Mouse (Mus musculus): Measurements from ENCODE around the gene H1fnt. TPM values are rescaled to one million over a fixed set of nuclear protein-coding genes. Genes with fewer than 3 reads are reported as not detected.

The H1fnt gene
- polyA plus RNA-seq, 1 experiment, result 0.22 TPM

DNA sequence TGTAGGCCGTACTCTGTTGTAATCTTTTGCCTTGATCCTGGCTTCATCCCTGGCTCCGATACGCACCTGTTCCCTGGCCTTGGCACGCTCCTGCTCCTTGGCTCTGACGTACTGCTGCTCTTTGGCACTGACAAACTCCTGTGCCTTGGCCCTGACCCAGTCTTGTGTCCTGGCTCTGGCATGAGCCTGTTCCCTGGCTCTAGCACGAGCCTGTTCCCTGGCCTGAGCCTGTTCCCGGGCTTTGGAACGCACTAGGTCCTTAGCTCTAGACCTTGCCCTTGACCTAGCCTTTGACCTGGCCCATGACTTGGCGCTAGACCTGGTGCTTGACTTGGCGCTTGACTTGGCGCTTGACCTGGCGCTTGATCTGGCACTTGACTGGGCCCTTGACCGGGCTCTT lies 822 bp downstream of the H1fnt start:
- TF ChIP-seq CTCF (IDR thresholded peaks at IDR 0.05; ENCODE audit: borderline replicate concordance, control insufficient read depth, extremely low read depth, insufficient read depth, low read length, poor library complexity), result no peak
- no peak for TF ChIP-seq POLR2A (IDR thresholded peaks at IDR 0.05; ENCODE audit: control insufficient read depth, extremely low read depth, insufficient read depth, low read length, poor library complexity)
- Histone ChIP-seq H3K36me3 (ENCODE audit: control insufficient read depth, insufficient read depth, low read length) (no peaks in the 10 kb centered on the region), H3K27ac (ENCODE audit: control insufficient read depth, insufficient read depth, low read length) (no peak overlapping the region), H3K4me1 (replicated peaks; ENCODE audit: control insufficient read depth, insufficient read depth, low read length) (no peaks in the 10 kb centered on the region), H3K4me3 (ENCODE audit: control insufficient read depth, insufficient read depth, low read length) (no peak overlapping the region), H3K27me3 (ENCODE audit: control insufficient read depth, insufficient read depth, low read length) (no peaks in the 10 kb centered on the region)
- no peak for DNase-seq
- 98% methylated on average over 13 of the region's 13 CpGs for WGBS

DNA sequence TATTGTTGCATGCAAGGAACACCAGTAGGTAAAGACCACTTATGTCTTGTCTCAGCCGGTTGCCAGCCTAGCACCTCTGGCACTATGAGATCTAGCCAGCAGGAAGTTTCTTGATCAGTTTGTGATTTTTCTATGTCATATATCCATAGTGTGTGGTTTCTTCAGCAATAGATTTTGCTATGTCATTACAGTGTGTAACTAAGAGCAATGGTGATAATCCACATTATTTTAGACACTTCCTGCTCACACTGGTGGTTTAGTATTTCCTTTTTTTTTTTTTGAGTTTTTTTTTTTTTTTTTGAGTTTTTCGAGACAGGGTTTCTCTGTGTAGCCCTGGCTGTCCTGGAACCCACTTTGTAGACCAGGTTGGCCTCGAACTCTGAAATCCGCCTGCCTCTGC lies 21.7 kb downstream of the H1fnt start:
- no peak overlapping the region for H3K27ac ChIP-seq (ENCODE audit: control insufficient read depth, insufficient read depth, low read length)
- WGBS, result 42% methylated on average over 4 of the region's 4 CpGs
- DNase-seq, result no peak
- no peaks in the 10 kb centered on the region for H3K27me3 ChIP-seq (ENCODE audit: control insufficient read depth, insufficient read depth, low read length)
- H3K36me3 ChIP-seq (ENCODE audit: control insufficient read depth, insufficient read depth, low read length), result no peaks in the 10 kb centered on the region
- no peak overlapping the region for H3K4me3 ChIP-seq (ENCODE audit: control insufficient read depth, insufficient read depth, low read length)
- H3K4me1 ChIP-seq (replicated peaks; ENCODE audit: control insufficient read depth, insufficient read depth, low read length), result no peaks in the 10 kb centered on the region
- no peak for TF ChIP-seq CTCF (IDR thresholded peaks at IDR 0.05; ENCODE audit: borderline replicate concordance, control insufficient read depth, extremely low read depth, insufficient read depth, low read length, poor library complexity)
- TF ChIP-seq POLR2A (IDR thresholded peaks at IDR 0.05; ENCODE audit: control insufficient read depth, extremely low read depth, insufficient read depth, low read length, poor library complexity), result no peak

DNA sequence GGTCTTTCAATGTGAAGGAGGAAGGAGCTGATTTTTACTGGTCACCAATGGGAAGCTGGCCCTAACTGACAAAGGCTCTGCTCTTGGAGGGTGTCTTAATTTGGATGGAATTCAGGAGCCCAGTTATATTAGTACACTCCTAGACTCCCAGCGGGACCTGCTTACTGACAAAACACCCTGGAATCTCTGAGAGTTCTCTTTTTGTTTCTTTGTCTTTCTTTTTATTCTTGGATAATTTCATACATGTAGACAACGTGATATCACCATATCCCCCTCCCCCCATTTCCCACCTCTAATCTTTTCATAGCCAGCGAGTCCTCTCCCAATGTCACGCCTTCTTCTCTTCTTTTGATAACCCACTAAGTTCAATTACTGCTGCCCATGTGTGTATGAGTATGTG lies 22.7 kb downstream of the H1fnt start, which contains the start of gene Olfr286:
Gene Olfr286 (minus strand): TSS at position 101 of the 400 bp plus-strand sequence.
- H3K4me3 ChIP-seq (ENCODE audit: control insufficient read depth, insufficient read depth, low read length), result no peak within 1 kb of the TSS
- no peak within 1 kb of the TSS for H3K27ac ChIP-seq (ENCODE audit: control insufficient read depth, insufficient read depth, low read length)
- TF ChIP-seq POLR2A (IDR thresholded peaks at IDR 0.05; ENCODE audit: control insufficient read depth, extremely low read depth, insufficient read depth, low read length, poor library complexity) (no peak), CTCF (IDR thresholded peaks at IDR 0.05; ENCODE audit: borderline replicate concordance, control insufficient read depth, extremely low read depth, insufficient read depth, low read length, poor library complexity) (no peak)
- no peak for DNase-seq
- 97% methylated on average over 4 of the region's 4 CpGs for WGBS
- H3K4me1 ChIP-seq (replicated peaks; ENCODE audit: control insufficient read depth, insufficient read depth, low read length), result no peaks in the 10 kb centered on the region
- H3K27me3 ChIP-seq (ENCODE audit: control insufficient read depth, insufficient read depth, low read length), result no peaks in the 10 kb centered on the region
- no peaks in the 10 kb centered on the region for H3K36me3 ChIP-seq (ENCODE audit: control insufficient read depth, insufficient read depth, low read length)

DNA sequence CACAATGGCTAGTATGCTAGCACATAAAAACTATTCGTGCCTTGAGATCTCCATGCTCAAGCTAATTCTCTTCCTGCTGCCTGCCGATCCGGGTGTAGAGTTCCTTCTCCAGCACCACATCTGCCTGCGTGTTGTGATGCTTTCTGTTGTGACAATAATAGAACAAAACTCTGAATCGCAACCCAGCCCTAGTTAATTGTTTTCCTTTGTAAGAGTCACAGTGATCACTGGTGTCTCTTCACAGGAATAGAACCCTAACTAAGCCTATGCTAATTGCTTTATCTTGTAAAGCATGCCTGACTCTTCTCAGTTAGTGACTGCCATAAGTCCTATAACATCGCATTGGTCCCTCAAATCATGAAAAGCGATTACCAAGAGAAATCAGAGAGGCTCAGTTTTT lies 31.0 kb downstream of the H1fnt start:
- no peak overlapping the region for H3K4me3 ChIP-seq (ENCODE audit: control insufficient read depth, insufficient read depth, low read length)
- 84% methylated on average over 7 of the region's 7 CpGs for WGBS
- no peaks in the 10 kb centered on the region for H3K4me1 ChIP-seq (replicated peaks; ENCODE audit: control insufficient read depth, insufficient read depth, low read length)
- H3K36me3 ChIP-seq (ENCODE audit: control insufficient read depth, insufficient read depth, low read length), result no peaks in the 10 kb centered on the region
- H3K27ac ChIP-seq (ENCODE audit: control insufficient read depth, insufficient read depth, low read length), result no peak overlapping the region
- no peak for TF ChIP-seq CTCF (IDR thresholded peaks at IDR 0.05; ENCODE audit: borderline replicate concordance, control insufficient read depth, extremely low read depth, insufficient read depth, low read length, poor library complexity)
- no peak for TF ChIP-seq POLR2A (IDR thresholded peaks at IDR 0.05; ENCODE audit: control insufficient read depth, extremely low read depth, insufficient read depth, low read length, poor library complexity)
- DNase-seq, result no peak
- H3K27me3 ChIP-seq (ENCODE audit: control insufficient read depth, insufficient read depth, low read length), result no peaks in the 10 kb centered on the region

DNA sequence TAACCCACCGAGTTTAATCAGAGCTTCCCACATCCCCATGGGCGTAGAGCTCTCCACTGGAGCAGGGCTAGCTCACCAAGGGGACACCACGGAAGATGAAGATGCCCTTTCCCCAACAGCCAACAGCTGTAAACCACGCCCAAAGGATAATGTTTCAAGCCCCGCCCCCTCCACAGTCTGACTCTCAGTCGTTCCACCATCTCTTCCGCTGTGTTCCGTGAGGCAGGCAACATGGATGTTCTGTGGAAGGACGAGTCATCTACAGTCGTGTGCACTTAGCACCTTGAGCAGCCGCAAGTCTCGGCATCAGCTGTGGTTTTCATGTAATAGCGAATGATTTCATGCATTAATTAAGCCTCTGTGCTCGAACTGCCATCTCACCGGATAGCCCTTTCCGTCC lies 31.5 kb downstream of the H1fnt start:
- TF ChIP-seq POLR2A (IDR thresholded peaks at IDR 0.05; ENCODE audit: control insufficient read depth, extremely low read depth, insufficient read depth, low read length, poor library complexity) (no peak), CTCF (IDR thresholded peaks at IDR 0.05; ENCODE audit: borderline replicate concordance, control insufficient read depth, extremely low read depth, insufficient read depth, low read length, poor library complexity) (no peak)
- Histone ChIP-seq H3K4me3 (ENCODE audit: control insufficient read depth, insufficient read depth, low read length) (no peak overlapping the region), H3K27ac (ENCODE audit: control insufficient read depth, insufficient read depth, low read length) (no peak overlapping the region), H3K27me3 (ENCODE audit: control insufficient read depth, insufficient read depth, low read length) (no peaks in the 10 kb centered on the region), H3K4me1 (replicated peaks; ENCODE audit: control insufficient read depth, insufficient read depth, low read length) (no peaks in the 10 kb centered on the region), H3K36me3 (ENCODE audit: control insufficient read depth, insufficient read depth, low read length) (no peaks in the 10 kb centered on the region)
- no peak for DNase-seq
- 56% methylated on average over 16 of the region's 16 CpGs for WGBS

DNA sequence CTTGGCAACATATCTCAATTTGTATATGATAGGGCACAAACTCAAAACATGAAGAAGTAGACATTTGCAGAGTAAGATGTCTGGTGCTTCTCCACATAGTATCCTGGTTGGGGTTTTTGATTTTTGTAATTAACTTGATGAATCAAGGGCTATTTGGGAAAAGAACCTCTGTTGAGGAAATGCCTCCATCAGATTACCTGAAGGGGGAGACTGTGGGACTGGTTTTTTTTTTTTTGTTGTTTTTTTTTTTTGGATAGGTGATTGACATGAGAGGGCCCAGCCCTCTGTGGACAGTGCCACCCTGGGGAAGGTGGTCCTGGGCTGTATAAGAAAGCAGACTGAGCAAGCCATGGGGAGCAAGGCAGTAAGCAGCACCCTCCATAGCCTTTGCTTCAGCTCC lies 34.7 kb downstream of the H1fnt start:
- Histone ChIP-seq H3K36me3 (ENCODE audit: control insufficient read depth, insufficient read depth, low read length) (no peaks in the 10 kb centered on the region), H3K27ac (ENCODE audit: control insufficient read depth, insufficient read depth, low read length) (no peak overlapping the region), H3K4me1 (replicated peaks; ENCODE audit: control insufficient read depth, insufficient read depth, low read length) (no peaks in the 10 kb centered on the region), H3K4me3 (ENCODE audit: control insufficient read depth, insufficient read depth, low read length) (no peak overlapping the region), H3K27me3 (ENCODE audit: control insufficient read depth, insufficient read depth, low read length) (no peaks in the 10 kb centered on the region)
- TF ChIP-seq CTCF (IDR thresholded peaks at IDR 0.05; ENCODE audit: borderline replicate concordance, control insufficient read depth, extremely low read depth, insufficient read depth, low read length, poor library complexity) (no peak), POLR2A (IDR thresholded peaks at IDR 0.05; ENCODE audit: control insufficient read depth, extremely low read depth, insufficient read depth, low read length, poor library complexity) (no peak)
- no peak for DNase-seq

DNA sequence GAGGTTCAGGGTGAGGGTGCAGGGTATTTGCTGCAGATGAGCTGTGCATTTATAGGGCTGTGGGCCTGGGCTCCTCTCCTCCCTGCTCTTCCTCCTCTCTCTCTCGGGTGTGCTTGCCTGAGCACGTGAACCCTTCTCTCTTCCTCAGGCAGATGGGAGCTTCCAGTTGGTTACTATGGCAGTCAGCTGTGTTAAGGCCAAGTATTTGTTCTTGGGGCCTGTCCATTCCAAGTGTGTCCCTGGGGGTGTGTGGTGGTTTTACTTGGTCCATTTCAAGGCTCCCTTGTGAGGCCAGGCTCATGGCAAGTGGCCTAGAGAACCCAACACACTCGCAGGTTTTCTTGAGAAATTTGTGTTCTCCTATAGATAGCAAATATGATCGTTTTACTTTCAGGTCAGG lies 36.2 kb downstream of the H1fnt start, which contains the start of the genes Gm44579 and Olfr287:
Gene Gm44579 (minus strand): TSS at position 101 of the 400 bp plus-strand sequence.
Gene Olfr287 (minus strand): TSS at position 180 of the 400 bp plus-strand sequence.
- 78% methylated on average over 4 of the region's 4 CpGs for WGBS
- no peaks in the 10 kb centered on the region for H3K36me3 ChIP-seq (ENCODE audit: control insufficient read depth, insufficient read depth, low read length)

More for the DNA sequence above, 36.2 kb downstream of the H1fnt start, which contains the start of the genes Gm44579 and Olfr287:
- Histone ChIP-seq H3K27me3 (ENCODE audit: control insufficient read depth, insufficient read depth, low read length) (no peaks in the 10 kb centered on the region), H3K4me1 (replicated peaks; ENCODE audit: control insufficient read depth, insufficient read depth, low read length) (no peaks in the 10 kb centered on the region), H3K4me3 (ENCODE audit: control insufficient read depth, insufficient read depth, low read length) (no peak within 1 kb of the TSS), H3K27ac (ENCODE audit: control insufficient read depth, insufficient read depth, low read length) (no peak within 1 kb of the TSS)
- TF ChIP-seq CTCF (IDR thresholded peaks at IDR 0.05; ENCODE audit: borderline replicate concordance, control insufficient read depth, extremely low read depth, insufficient read depth, low read length, poor library complexity), result no peak
- no peak for TF ChIP-seq POLR2A (IDR thresholded peaks at IDR 0.05; ENCODE audit: control insufficient read depth, extremely low read depth, insufficient read depth, low read length, poor library complexity)
- no peak for DNase-seq
